Mouse (Mus musculus) adrenal gland, postnatal 10 days (tissue): ENCODE measurements around the gene Slc25a26. TPM values are rescaled to one million over a fixed set of nuclear protein-coding genes. Genes with fewer than 3 reads are reported as not detected.

Source experiments
- DNase-seq: peaks from one replicate; pipeline ENCODE4 v3.0.0; 2021; ENCODE audit warnings: mixed read lengths
- total RNA-seq, 2 experiments: library from RNA; stranded (reverse); gene quantifications; 2 replicates each; pipeline ENCODE4 v1.2.3; 2021

Slc25a26 gene
- total RNA-seq, 2 experiments from 2014 or later = 14.4 to 16.1 TPM

DNA sequence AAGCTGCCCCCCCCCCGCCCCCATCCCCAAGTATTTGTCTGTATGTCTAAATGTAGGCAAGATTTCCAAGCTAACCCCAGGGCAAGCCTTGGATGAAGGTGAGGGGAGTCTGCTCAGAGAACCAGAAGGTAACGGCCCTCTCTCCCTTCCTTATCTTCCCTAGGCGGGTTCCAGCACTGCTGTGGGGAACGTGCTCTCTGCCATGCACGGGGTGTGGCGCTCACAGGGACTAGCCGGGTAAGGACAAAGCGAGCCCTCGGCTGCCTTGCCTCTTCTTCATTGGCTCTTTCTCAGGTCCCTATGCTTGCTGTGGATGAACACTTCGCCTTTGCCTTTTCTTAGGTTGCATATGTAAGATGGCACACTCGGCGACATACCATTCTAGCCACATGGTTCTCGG, 98.9 kb downstream of the Slc25a26 start:
- no peak for DNase-seq

GRCm38 (mm10) chr6:94601101-94601500, 101.0 kb downstream of the Slc25a26 start:
- DNase-seq = peak; percentile 77

- DNase-seq = no peak
Observed at GRCm38 (mm10) chr6:94601811-94602210, 101.7 kb downstream of the Slc25a26 start.

DNA sequence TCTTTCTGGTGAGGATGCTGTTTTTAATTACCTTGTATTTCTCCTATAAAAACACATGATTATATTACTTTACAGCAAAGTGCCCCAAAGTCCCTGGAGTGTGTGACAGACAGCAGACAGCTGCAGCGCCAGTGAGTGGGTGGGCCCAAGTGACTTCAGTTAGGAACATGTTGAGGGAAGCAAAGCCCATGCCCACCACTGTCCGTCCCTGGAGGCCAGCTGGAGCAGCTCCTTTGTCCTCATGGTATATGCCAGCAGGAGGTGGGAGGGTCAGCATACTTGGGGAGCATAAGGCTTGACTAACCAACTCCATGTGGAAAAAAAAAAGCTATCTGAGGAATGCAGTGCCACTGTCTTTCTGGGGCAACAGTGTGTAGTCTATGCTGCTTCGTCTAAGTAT, 103.9 kb downstream of the Slc25a26 start:
- DNase-seq = no peak

GRCm38 (mm10) chr6:94604546-94604945, 104.4 kb downstream of the Slc25a26 start:
- DNase-seq = no peak

DNA sequence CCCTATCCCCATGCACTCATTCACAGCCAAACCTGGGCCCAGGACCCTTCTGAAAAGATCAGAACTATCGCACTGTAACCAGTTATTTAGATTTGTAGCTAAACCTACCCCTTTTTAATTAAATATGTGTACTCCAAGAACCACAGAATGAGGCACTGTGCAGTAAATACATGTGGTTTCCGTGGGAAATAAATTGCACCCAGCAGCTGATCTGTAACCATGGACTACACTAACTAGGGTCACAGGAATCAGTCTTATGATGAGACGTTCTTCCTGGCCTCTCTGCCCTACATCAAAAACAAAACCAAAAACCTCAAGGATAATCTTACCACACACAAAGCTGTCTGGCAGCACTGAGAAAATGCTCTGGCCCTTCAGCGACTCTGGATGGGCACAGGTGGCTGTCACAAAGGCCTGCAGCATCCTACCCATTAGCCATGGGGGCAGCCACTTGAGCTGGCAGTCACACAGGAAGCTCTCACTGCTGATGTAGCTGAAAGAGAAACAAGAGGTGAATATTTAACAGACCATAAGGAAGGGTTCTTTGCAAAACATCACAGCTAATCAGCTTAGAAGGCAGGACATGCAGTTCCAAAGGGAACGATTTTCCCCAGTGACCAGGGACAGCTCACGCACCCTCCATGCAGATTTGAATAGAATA, 113.2 kb downstream of the Slc25a26 start:
- DNase-seq = no peak

DNA sequence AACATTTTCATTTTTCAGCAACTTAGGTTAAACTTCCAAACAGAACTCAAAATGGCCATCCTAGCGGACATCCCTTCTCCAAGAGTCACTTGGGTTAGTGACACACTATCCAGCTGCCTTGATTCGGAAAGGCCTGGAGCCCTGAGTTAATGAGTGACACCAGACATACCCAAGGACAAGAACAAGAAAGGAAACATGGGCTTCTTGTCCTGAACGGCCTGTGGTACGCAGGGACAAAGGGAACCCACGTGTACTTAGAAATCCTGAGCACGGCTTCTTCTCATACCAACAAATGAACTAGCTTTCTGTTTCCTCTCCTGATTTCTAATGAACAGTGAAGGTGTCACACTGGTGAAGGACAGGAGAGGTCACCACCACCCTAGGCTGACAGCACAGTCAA, 114.2 kb downstream of the Slc25a26 start:
- no peak for DNase-seq

DNA sequence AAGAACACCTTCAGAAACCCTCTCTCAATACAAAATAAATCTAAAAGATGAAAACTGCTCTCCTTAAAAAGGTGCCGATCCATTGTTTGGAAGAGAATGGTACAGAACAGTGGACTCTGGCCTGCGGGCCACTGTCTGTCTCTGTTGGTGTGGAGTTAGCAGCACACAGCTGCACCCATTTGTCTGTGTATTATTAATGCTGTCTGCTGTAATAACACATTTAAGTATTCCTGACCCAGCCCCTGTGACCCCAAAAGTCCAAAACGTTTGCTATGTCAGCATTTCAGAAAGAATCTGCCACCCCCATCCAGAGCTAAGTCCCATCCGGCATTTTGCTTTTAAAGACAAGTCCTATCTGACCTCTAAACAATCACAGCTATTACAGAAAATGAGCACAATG, 115.8 kb downstream of the Slc25a26 start:
- no peak for DNase-seq

DNA sequence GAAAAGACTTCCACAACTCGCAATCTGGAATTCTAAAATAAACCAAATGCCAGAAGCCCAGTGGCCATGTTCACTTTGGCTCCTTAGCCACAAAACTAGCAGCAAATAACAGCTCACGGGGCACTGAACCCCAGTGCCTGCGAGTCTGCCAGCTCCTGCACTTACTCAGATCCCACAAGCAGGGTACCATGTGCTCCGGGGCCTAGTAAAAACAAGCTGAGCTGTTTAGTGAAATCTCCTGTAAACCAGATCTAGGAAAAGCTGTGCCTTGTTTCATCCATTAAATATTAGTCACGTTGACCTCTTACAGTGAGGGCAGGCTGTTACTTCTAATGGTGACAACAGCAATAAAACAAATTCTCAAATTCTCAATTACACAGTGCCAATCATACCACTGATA, 118.5 kb downstream of the Slc25a26 start:
- no peak for DNase-seq

DNA sequence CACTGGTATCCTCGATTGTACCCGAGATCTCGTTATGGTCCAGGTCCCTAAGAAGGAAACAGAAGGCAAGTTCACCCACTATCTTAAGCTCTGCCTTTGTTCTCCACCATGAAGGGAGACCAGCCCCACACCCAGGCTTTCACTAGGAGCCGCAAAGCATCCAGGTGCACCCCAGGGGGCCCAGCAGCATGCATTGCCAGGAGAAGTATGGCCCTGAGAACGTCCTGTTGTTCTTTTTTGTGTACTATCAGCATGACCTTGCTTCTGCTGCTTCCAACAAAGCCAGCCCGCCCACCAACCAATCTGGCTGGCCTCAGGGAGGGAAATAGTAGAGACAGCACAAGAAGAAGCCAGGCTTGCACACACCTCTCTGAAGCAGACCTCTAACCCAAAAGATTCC, 120.2 kb downstream of the Slc25a26 start:
- DNase-seq = no peak

DNA sequence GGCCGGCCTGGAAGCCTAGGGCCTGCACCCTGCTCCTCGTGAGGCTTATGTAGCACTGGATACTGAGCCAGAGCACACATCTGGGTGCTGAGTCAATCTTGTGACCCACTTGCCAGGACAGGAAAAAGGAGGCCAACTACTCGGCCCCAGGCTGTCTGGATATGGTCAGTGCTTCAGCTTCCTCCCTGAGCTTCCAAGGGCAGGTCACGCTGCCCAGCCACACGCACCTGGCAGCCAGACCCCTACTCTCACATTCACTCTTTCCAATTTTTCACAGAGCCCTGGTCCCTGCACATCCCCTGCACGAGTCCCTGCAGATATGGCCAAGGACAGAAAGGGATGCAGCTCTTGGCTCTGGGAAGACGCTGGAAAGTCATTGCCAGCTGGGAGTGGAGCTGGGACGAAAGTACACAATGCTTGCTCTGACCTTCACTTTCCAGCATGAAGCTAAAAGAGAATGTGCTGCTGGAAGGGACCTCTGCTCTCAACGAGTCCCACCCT, 120.7 kb downstream of the Slc25a26 start:
- DNase-seq = peak; percentile 34

DNA sequence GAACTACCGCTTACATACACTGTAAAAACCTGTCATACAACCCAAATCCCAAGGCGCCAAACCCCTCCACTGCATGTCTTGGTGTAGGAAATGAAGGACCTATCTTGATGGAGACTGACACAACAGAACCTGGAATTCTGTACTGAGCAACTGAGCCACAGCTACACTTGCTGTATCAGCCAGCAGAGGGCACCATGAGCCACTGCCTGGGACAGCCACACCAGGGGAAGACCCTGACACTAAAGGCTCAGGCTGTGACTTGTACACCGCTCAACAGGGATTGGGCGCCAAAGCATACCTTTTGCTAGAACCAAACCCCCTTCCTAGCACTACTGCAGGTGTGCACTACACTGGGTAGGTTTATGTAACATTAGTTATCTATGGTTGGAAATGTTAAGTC, 122.9 kb downstream of the Slc25a26 start:
- peak; percentile 80 for DNase-seq

DNA sequence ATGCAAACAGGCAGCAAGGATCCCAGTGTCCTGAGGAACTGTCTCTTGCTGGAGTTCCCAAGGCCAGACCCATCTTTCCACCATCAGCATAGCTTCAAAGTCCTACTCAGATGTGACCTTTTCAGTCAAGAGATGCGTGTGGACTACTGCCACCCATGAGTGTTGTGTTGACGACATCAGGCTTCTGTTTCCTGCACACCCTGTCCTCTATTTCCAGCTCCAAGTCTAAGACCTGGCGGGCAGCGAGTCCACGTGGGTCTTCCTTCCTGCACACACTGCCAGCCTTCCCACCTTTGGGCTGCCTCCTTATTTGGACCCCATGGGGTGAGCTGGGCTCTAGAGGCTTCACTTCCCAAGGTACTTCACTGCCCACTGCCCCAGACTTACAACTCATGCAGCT, 124.4 kb downstream of the Slc25a26 start:
- DNase-seq = no peak

GRCm38 (mm10) chr6:94625896-94626295, 125.8 kb downstream of the Slc25a26 start:
- DNase-seq = no peak

DNA sequence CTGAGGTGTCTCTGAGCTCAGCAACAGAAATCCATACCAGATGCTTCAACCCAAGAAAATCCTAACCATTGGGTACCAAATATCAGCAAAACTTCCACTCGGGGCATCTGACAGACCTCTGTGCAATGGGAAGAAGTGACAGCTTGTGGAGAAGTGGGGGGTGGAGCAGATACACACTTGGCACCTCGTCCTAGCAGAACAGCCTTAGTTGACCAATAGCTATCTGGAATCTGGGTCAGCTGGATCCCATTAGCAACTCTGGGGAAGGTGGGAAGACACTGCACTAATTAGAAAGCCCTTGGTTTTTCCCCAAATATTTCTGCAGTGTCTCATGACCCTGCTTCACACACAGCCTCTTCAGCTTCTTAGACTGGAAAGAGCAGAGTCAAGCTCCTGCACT, 126.7 kb downstream of the Slc25a26 start:
- no peak for DNase-seq

DNA sequence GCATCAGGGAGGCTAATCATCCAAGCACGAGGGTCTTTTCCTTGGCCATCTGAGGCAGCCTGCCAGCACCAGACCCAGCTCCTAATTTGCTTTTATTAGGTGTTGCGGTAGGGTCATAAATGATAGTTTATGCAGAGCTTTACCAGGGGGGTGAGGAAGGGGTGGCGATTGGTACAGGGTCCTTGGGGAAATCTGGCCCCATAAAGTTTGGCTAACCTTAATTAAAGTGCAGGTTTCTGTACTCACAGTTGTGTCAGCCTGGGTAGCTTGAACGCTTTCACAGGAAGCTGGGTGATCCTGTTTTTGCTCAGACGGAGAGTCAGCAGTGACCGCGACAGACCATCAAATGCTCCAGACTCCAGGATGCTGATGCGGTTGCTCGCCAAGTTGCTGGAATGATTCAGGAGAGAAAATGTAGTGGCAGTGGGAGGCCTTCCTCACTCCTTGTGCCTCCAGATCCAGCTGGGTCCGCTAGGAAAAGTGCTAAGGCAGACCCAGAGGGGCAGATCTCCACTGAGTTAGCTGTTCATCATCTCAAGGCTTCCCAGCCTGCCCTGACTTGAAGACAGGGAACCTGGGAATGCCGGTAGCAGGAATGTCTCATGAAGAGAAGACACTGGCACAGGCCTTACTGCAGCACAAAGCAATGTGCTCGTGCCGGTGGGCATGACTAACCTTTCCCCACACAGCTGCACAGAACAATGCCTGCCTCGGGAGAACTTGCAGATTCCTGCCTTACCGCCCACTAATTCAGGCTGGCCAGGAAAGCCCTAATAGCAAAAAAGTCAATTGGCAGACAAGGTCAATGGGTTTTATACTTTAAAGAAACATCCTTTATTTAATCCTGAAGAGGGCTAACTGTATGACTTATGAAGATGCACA, 127.8 kb downstream of the Slc25a26 start:
- DNase-seq = no peak

- DNase-seq = no peak
Observed at GRCm38 (mm10) chr6:94628787-94629186, 128.7 kb downstream of the Slc25a26 start.

DNA sequence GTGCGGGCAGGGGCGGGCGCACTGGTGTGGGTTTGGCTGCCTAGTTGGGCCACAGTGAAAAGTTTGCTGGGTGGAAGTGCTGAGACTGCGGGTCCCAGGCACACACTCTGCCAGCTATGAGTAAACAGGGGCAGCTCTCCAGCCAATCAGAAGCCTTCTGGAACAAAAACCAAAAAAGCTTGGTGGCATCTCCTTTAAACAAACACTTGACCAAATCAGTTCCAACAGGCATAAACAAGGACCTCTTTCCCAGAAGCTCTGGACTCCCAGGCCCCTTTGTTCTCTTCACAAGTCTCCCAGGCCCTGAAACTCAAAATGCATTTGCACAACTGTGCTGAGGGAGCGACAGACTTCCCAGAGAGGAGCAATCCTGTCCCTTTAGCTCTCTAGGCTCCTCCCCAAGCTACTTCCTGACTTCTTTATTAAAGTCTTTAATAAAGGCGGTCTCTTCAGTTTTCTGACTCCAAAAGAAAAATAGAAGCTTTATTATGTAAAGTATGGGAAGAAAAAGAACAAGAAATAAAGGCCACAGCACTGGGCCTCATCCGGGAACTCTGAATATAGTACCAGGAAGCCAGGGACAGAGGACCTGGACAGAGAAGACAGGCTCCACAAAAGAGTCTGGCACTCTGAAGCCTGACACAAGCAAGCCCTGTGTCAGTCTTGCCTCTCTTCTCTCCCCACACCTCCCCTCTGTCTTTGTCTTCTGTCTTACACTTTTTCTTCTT, 131.1 kb downstream of the Slc25a26 start:
- DNase-seq = no peak

GRCm38 (mm10) chr6:94631779-94632082, 131.6 kb downstream of the Slc25a26 start:
- no peak for DNase-seq

GRCm38 (mm10) chr6:94634274-94634673, 134.1 kb downstream of the Slc25a26 start:
- no peak for DNase-seq

- no peak for DNase-seq
Observed at GRCm38 (mm10) chr6:94634710-94635109, 134.6 kb downstream of the Slc25a26 start.

DNA sequence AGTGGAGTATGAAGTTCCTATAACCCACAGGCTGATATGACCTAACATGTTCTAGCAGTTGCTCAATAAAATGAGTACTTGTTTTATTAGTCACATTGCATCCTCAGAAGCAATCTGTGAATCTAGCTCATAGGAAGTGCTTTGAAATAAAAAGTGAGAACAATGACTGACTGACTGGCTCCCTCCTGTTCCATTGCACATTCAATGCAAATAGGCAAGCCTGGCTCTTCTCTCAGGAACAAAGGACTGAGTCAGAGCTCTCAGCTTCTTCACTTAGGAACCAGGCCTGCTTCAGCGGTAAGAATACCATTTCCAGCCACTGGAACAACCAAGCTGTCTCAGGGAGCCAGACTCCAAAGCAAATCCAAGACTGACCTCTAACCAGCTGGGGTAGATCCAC, 135.2 kb downstream of the Slc25a26 start:
- no peak for DNase-seq

DNA sequence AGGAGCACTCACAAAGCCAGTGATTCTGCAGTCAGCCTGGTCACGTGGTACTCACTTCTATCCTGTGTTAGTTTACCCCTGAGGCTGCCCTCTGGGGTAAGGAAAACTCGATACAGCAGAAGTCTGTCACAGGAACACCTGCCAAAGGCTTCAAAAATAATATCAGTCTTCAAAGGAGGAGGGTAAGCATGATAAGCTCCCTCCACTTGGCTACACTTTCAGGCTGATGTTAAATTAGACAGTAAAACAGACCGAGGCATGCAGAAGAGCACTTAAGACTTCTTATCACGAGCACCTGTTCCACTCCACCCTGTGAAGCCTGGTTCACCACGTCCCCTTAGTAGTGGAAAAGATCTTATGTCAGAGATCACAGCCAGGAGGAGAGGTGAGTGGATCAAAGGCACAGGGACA, 136.9 kb downstream of the Slc25a26 start:
- DNase-seq = no peak
